Mouse (Mus musculus): ENCODE data around the gene Stt3b.

- TF ChIP-seq CTCF (conservative IDR thresholded peaks at IDR 0.05; ENCODE audit: low read length) (no peak), POU5F1 (IDR thresholded peaks at IDR 0.05; ENCODE audit: borderline replicate concordance, low read length) (no peak)
Measured at GRCm38 (mm10) chr9:115197082-115197481, 113.1 kb downstream of the Stt3b start.
